ENCODE assay signal across 27 mouse cellular contexts in the genomic region with DNA sequence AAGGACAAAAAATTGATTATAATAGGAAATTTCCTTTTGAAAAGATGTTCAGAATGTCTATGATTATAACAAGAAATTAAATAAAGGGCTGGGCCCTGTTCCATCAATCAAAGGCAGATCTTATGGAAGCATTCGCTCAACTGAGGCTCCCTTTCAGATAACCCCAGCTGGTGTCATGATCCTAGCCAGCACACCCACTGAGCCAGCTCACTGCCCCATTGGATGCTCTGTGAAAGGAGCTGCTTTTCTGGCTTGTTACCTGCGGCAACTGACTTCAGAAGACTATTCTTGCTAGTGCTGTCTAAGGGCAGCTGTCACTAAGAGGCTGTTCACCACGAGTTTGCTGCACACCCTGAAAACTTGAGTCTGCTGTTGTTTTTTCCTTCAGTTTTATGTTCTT. TPM values are rescaled to one million over a fixed set of nuclear protein-coding genes. Genes with fewer than 3 reads are reported as not detected.
DNase-seq lines count a peak whose midpoint lies in the region; ATAC-seq and TF ChIP-seq lines count a peak whose summit lies in the region.
"Had no signal": no experiment of that assay in that cellular context is flagged by ENCODE, and none has a peak within 500 bp of the region (broad histone marks: within the 10 kb centered on the region; RNA-seq: fewer than 3 reads in every experiment).

No protein-coding gene starts in this region.

- no peak overlapping the region for H3K4me2 ChIP-seq in hindbrain, postnatal 0 days (ENCODE audit: low read depth, low read length)
- H3K4me2 ChIP-seq in hindbrain, embryonic 12.5 days (replicated peaks) = no peak overlapping the region
- H3K4me2 ChIP-seq: hindbrain, embryonic 13.5 days; limb, embryonic 13.5 days; liver, embryonic 11.5 days; lung, embryonic 15.5 days; midbrain, embryonic 12.5 days; stomach, embryonic 15.5 days had no signal

- no peak overlapping the region for H3K9ac ChIP-seq in hindbrain, postnatal 0 days (replicated peaks; ENCODE audit: low read length)
- H3K9ac ChIP-seq in hindbrain, embryonic 12.5 days = no peak overlapping the region
- H3K9ac ChIP-seq: hindbrain, embryonic 13.5 days; limb, embryonic 13.5 days; lung, embryonic 15.5 days; midbrain, embryonic 12.5 days; stomach, embryonic 15.5 days had no signal

- no peaks in the 10 kb centered on the region; the same call in 1 of the 2 replicates for H3K4me1 ChIP-seq in hindbrain, postnatal 0 days (ENCODE audit: insufficient read depth, low read length)
- 0 out of 2 replicates have a peak, but pooled peaks cover 2% of the 10 kb centered on the region for H3K4me1 ChIP-seq in hindbrain, embryonic 12.5 days
- H3K4me1 ChIP-seq: heart, embryonic 10.5 days; hindbrain, embryonic 13.5 days; limb, embryonic 13.5 days; lung, embryonic 15.5 days; midbrain, embryonic 12.5 days; stomach, embryonic 15.5 days had no signal

- no peak for TF ChIP-seq CTCF in hindbrain, postnatal 0 days (IDR thresholded peaks at IDR 0.05; ENCODE audit: low read depth)

- no peak overlapping the region for H3K4me3 ChIP-seq in hindbrain, postnatal 0 days (ENCODE audit: low read length)
- no peak overlapping the region for H3K4me3 ChIP-seq in hindbrain, embryonic 12.5 days
- H3K4me3 ChIP-seq: erythroblast, embryonic 14.5 days; heart, embryonic 10.5 days; hindbrain, embryonic 13.5 days; limb, embryonic 13.5 days; lung, embryonic 15.5 days; midbrain, embryonic 12.5 days; stomach, embryonic 15.5 days had no signal

- H3K36me3 ChIP-seq in hindbrain, postnatal 0 days (ENCODE audit: insufficient read depth, low read length) = no peaks in the 10 kb centered on the region
- no peaks in the 10 kb centered on the region for H3K36me3 ChIP-seq in hindbrain, embryonic 12.5 days
- H3K36me3 ChIP-seq: heart, embryonic 10.5 days; hindbrain, embryonic 13.5 days; limb, embryonic 13.5 days; lung, embryonic 15.5 days; midbrain, embryonic 12.5 days; stomach, embryonic 15.5 days had no signal

- no peak overlapping the region for H3K27ac ChIP-seq in hindbrain, postnatal 0 days
- H3K27ac ChIP-seq in hindbrain, embryonic 12.5 days = no peak overlapping the region
- H3K27ac ChIP-seq: heart, embryonic 10.5 days; hindbrain, embryonic 13.5 days; limb, embryonic 13.5 days; lung, embryonic 15.5 days; midbrain, embryonic 12.5 days; stomach, embryonic 15.5 days had no signal

- no peaks in the 10 kb centered on the region for H3K9me3 ChIP-seq in hindbrain, postnatal 0 days (ENCODE audit: low read length)
- H3K9me3 ChIP-seq in hindbrain, embryonic 12.5 days (replicated peaks) = no peaks in the 10 kb centered on the region
- H3K9me3 ChIP-seq: heart, embryonic 10.5 days; lung, embryonic 15.5 days; stomach, embryonic 15.5 days had no signal

- ATAC-seq in hindbrain, postnatal 0 days = no peak
- ATAC-seq in hindbrain, embryonic 12.5 days (ENCODE audit: low FRiP score) = no peak
- ATAC-seq: CD4-positive, CD25-positive, alpha-beta regulatory T cell, adult 4 months; intestine, postnatal 0 days had no signal

- H3K27me3 ChIP-seq in hindbrain, postnatal 0 days (ENCODE audit: insufficient read depth, low read length) = no peaks in the 10 kb centered on the region
- H3K27me3 ChIP-seq in hindbrain, embryonic 12.5 days = no peaks in the 10 kb centered on the region
- H3K27me3 ChIP-seq: hindbrain, embryonic 13.5 days; limb, embryonic 13.5 days; lung, embryonic 15.5 days; midbrain, embryonic 12.5 days; stomach, embryonic 15.5 days had no signal

- DNase-seq in hindbrain, postnatal 0 days (ENCODE audit: low spot score) = peak; percentile 17
- DNase-seq in R1 (ENCODE audit: low read depth, low spot score) = peak; percentile 36
- DNase-seq in cerebellum, adult 18-20 months = peak; percentile 25 to 40
- peak; percentile 66 to 69 for DNase-seq in cerebellum, postnatal 14 days
- DNase-seq in thymus, postnatal 25 days = no peak
- no peak for DNase-seq in lung, postnatal 10 days
- DNase-seq: adrenal gland, postnatal 10 days; gastrocnemius, postnatal 25 days; heart, adult 11 months; heart, postnatal 36 days; kidney, adult 9 months; kidney, postnatal 14 days; layer of hippocampus, adult 9-11 months; lung, postnatal 36 days; right cerebral cortex, postnatal 25 days; thymus, postnatal 14 days had no signal

- WGBS in hindbrain, postnatal 0 days = 14% methylated on average over 3 of the region's 3 CpGs
- 19% methylated on average over 3 of the region's 3 CpGs for WGBS in hindbrain, embryonic 12.5 days

RNA-seq across cellular contexts. Expression of a gene that starts 25.6 kb away (rescaled TPM):
- total RNA-seq in hindbrain, postnatal 0 days (2014; rRNA removed) = 20.1 and 42.8 TPM in 2 replicates
- 30.6 and 34.1 TPM in 2 replicates for polyA plus RNA-seq in hindbrain, postnatal 0 days (2015; fragmentation: Nextera tagmentation; extraction: Ambion mirVana)
- 82.1 and 83.1 TPM in 2 replicates for polyA plus RNA-seq in hindbrain, embryonic 12.5 days (2016; fragmentation: Nextera tagmentation; extraction: Ambion mirVana)

Comparison
In these comparisons a context has a peak if more than half of its experiments do, and no peak if none do; other contexts are left out.
1. DNase-seq: peak in hindbrain, postnatal 0 days (single experiment), R1 (single experiment), cerebellum, adult 18-20 months (2 of 2) and cerebellum, postnatal 14 days (2 of 2); none in thymus, postnatal 25 days (single experiment) and lung, postnatal 10 days (single experiment).